Mouse (Mus musculus) cerebellum, postnatal 36 days (tissue): ENCODE results near the gene Itpripl2.

Source experiments
- DNase-seq, 2 experiments: peaks; one replicate each; pipeline ENCODE4 v3.0.0; 2021 to 2022; ENCODE audit warnings: mixed read lengths in 2 of 2

Itpripl2 gene

DNA sequence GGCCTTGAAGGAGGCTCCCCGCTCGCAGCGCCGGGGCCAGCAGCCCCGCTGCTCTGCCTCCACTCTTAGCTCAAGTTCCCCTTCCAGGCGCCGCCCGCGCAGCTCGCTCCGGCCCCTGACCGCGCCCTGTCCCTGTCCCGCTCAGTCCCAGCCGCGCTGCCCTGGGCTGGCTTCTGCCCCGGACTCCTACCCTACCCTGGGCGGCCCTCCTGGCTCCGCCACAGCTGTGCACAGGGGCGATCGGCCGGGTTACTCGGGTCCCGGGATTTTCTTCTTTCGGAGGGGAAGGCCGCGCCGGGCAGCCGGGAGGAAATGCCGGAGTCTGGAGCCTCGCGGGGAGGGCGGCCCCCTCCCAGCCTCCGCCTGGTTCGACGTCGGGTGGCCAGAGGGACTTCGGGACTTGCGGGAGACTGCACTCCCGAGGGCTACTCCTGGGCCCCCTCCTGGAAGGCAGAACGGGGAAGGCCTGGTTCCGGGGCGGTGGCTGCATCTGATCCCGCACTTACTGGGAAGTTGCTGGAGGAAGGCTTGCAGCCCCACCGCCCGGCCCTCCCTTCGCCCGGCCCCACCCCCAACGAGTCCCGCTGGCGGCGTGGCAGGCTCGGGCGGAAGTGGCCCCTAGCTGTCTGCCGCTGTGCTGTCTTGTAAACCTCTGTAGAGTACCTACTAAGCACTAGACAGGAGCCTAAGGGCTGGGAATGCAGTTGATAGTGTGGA is at the start of gene Itpripl2:
Gene Itpripl2, minus strand, starts transcription at position 545 of the 717 bp plus-strand sequence.
- DNase-seq = peak in 1 of 2 experiments; percentile 3

GRCm38 (mm10) chr7:118535076-118535475 is 43.3 kb upstream of the Itpripl2 start:
- no peak for DNase-seq

GRCm38 (mm10) chr7:118534326-118534725 is 42.6 kb upstream of the Itpripl2 start:
- no peak for DNase-seq

DNA sequence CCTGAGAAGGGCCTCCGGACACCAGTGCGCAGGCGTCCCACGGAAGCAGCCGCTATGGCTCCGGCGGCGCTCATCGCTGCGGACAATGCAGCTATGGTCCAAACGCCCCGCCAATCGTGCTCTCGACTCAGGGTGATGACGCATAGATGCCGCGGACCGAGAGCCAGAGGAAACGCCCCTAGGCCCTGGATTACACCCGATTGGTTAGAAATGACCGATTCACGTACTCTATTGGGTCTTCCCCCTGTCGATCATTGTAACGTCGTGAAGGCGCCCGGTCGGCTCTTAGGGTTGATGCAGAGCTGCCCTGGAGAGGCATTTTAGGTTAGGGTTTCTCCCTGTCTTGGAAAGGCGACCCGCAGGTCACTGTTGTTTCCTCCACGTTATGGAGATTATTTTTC is 41.4 kb upstream of the Itpripl2 start, which contains the start of gene Coq7:
Gene Coq7, minus strand, starts transcription at position 179 of the 401 bp plus-strand sequence.
- peak; percentile 91 to 97 for DNase-seq

- peak; percentile 98 for DNase-seq
Measured at GRCm38 (mm10) chr7:118532519-118533177, 40.9 kb upstream of the Itpripl2 start.

GRCm38 (mm10) chr7:118526967-118527366 is 35.2 kb upstream of the Itpripl2 start:
- DNase-seq = no peak

- DNase-seq = no peak
Measured at GRCm38 (mm10) chr7:118522077-118522476, 30.3 kb upstream of the Itpripl2 start.

- no peak for DNase-seq
Measured at GRCm38 (mm10) chr7:118519661-118520060, 27.9 kb upstream of the Itpripl2 start.

GRCm38 (mm10) chr7:118518687-118519086 is 26.9 kb upstream of the Itpripl2 start:
- peak; percentile 72 to 75 for DNase-seq

DNA sequence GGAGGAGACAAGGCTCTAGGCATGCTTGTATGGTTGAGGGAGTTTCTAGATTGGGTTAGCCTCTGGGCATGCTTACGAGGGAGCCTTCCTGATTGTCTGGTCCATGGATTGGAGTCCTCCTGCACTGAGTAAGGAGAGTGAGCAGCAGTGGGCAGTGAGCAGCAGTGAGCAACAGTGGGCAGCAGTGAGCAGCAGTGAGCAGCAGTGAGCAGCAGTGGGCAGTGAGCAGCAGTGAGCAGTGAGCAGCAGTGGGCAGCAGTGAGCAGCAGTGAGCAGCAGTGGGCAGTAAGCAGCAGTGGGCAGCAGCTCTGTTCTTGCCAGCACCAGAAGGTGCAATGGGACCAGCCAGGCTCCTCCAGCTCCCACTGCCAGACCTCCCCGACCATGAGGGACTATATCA is 26.0 kb upstream of the Itpripl2 start:
- no peak for DNase-seq

GRCm38 (mm10) chr7:118508556-118508955 is 16.8 kb upstream of the Itpripl2 start:
- DNase-seq = no peak

GRCm38 (mm10) chr7:118503844-118504243 is 12.1 kb upstream of the Itpripl2 start:
- no peak for DNase-seq

GRCm38 (mm10) chr7:118502333-118502732 is 10.6 kb upstream of the Itpripl2 start:
- DNase-seq = no peak

- DNase-seq = no peak
Measured at GRCm38 (mm10) chr7:118499784-118500435, 8.1 kb upstream of the Itpripl2 start.

GRCm38 (mm10) chr7:118498984-118499783 is 7.4 kb upstream of the Itpripl2 start:
- no peak for DNase-seq

- no peak for DNase-seq
Measured at GRCm38 (mm10) chr7:118494892-118495579, 3.3 kb upstream of the Itpripl2 start.

DNA sequence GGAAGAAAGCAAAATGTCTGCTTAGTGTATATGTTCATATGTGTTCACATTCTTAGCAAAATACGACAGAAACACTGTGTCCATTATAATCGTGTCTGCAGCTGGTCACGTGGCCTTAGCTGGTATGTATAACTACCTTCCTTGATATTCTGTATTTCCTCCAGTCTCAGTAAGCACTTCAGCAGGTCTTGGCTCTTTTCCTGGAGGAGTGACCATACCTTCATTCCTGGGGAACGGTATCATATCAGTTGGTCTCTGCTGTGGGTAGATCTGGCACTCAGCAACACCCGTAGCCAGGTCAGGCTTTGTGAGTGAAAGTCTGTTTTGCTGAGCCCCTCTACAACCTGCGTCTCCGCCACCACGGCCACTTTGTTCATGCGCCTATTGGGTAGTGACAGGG is 2.1 kb upstream of the Itpripl2 start:
- DNase-seq = no peak

- no peak for DNase-seq
Measured at GRCm38 (mm10) chr7:118490666-118491430, 927 bp downstream of the Itpripl2 start.

DNA sequence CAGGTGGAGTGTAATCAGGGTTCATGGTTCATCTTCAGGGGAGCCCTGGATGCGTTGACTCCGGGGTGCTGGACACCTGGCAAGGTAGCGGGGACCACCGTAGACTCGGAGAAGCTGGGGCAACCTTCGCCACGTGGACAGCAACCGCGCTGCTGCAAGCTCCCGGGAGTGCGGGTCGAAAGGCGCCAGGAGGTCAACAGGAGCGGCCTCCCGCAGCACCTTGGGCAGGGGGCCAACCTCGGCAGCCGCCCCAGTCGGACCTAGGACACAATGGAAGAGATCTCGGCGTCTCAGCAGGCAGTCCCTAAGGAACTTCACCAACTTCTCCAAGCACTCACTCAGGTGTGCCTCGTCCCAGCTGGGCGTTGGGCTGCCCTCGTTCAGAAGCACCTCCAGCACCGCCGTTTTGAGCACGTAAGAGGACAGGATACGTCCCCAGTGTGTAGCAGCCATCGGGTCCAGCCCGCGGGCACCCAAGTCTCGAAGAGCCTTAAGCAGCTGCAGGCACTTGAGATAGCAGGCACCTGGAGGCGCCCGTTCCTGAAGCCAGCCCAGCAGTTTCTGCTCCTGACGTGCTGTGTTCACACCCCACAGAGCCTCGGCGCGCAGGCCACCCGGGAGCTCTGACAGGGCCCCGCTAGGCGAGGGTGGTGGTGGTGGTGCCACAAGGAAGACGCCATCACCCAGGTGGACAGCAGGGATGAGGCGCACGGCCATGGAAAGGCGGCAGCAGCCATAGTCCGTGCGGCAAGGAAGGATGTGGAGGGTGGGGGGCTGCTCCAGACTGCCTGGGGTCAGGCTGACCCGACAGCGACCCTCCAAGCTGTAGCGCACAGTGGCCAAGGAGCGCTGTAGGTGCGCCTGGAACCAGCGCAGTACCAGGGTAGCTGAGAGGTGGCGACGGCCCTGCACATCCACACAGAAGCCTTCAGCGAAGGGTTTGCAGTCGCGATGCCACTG is 1.8 kb downstream of the Itpripl2 start:
- no peak for DNase-seq

DNA sequence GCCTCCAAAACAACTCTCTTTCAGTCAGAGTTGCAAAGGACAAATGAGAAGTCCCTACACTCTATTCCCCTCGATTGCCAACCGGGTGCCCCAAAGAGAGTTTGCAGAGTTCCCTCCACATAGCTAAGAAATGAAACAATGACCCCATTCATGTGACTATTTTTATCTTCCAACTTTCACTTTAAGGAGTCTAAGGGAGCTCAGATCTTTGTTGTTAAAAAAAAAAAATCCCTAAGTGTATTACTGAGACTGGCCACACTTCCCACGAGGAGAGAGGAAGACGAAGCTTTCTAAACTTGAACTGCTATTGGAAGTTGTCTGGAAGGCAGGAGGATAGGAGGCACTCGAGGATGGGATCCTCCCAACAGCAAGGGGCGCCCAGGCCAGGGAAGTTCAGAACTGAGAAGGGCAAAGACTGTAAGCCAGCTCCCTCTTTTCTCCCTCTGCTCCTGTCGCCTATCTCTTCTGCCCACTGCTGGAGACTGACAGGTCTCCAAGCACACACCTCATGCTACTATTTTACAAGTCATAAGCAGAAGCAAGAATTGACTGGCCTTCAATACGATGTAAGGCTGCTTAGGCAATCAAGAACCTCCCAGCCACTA is 3.6 kb downstream of the Itpripl2 start:
- DNase-seq = no peak
